Mouse (Mus musculus): ENCODE measurements at regions not wholly inside any gene's neighbourhood (a gene's known extent, or its start where the extent isn't known, plus 50 kb on each side); places are given as distances from the start of the nearest gene placed in this dataset.
"Not testable (repeated sequence)": the region's sequence is repeated elsewhere in the genome, so short reads cannot be mapped to it uniquely, and the experiment has no call there.

- H3K4me1 ChIP-seq (ENCODE audit: control insufficient read depth in 1 of 2, insufficient read depth in 2 of 2); H3K79me2 ChIP-seq (replicated peaks; ENCODE audit: control insufficient read depth, extremely low read depth, insufficient read depth, poor library complexity, severe bottlenecking); H3K9me3 ChIP-seq (replicated peaks; ENCODE audit: low read length); H3K9ac ChIP-seq (ENCODE audit: insufficient read depth, low read depth); H3K27ac ChIP-seq (ENCODE audit: insufficient read depth, low read depth); dilution Hi-C loops (cut with MboI; ENCODE audit: extremely low pct_ligation_motif_present, extremely low pct_unique_long_range_greater_than_20kb, low sequenced_read_pairs); H3K36me3 ChIP-seq (replicated peaks in 1 of 2; ENCODE audit: control insufficient read depth in 1 of 2, insufficient read depth in 1 of 2, low read length in 1 of 2); in situ Hi-C loops (cut with MboI; ENCODE audit: low pct_ligation_motif_present, low pct_unique_long_range_greater_than_20kb, low sequenced_read_pairs); H3K4me3 ChIP-seq (replicated peaks in 1 of 3; ENCODE audit: low read depth in 2 of 3, low read length in 2 of 3, poor library complexity in 1 of 3); H3K27me3 ChIP-seq (replicated peaks); DNase-seq (ENCODE audit: extremely low read depth); H3K4me2 ChIP-seq (ENCODE audit: insufficient read depth, low read depth, poor library complexity, severe bottlenecking): not testable (repeated sequence)
- TF ChIP-seq CTCF (conservative IDR thresholded peaks at IDR 0.05 in 1 of 2, IDR thresholded peaks at IDR 0.05 in 1 of 2; ENCODE audit: low read depth in 2 of 2, low read length in 2 of 2) = peak in 1 of 2 experiments; percentile 52; a peak in 2 of 4 replicates
- TF ChIP-seq RAD21 (IDR thresholded peaks at IDR 0.05; ENCODE audit: low read depth, low read length) = peak; percentile 36
- peak; percentile 27 for TF ChIP-seq SMC3 (IDR thresholded peaks at IDR 0.05; ENCODE audit: low read depth, low read length)
Measured at GRCm38 (mm10) chr19:9338971-9339370, 203.5 kb upstream of the Asrgl1 start.

- H3K36me3 ChIP-seq (replicated peaks in 1 of 2; ENCODE audit: control insufficient read depth in 1 of 2, insufficient read depth in 1 of 2, low read length in 1 of 2); H3K27me3 ChIP-seq (replicated peaks); H3K9ac ChIP-seq (ENCODE audit: insufficient read depth, low read depth); H3K79me2 ChIP-seq (replicated peaks; ENCODE audit: control insufficient read depth, extremely low read depth, insufficient read depth, poor library complexity, severe bottlenecking); dilution Hi-C loops (cut with MboI; ENCODE audit: extremely low pct_ligation_motif_present, extremely low pct_unique_long_range_greater_than_20kb, low sequenced_read_pairs); in situ Hi-C loops (cut with MboI; ENCODE audit: low pct_ligation_motif_present, low pct_unique_long_range_greater_than_20kb, low sequenced_read_pairs); H3K4me3 ChIP-seq (replicated peaks in 1 of 3; ENCODE audit: low read depth in 2 of 3, low read length in 2 of 3, poor library complexity in 1 of 3); H3K4me1 ChIP-seq (ENCODE audit: control insufficient read depth in 1 of 2, insufficient read depth in 2 of 2); H3K4me2 ChIP-seq (ENCODE audit: insufficient read depth, low read depth, poor library complexity, severe bottlenecking); H3K9me3 ChIP-seq (replicated peaks; ENCODE audit: low read length); DNase-seq (ENCODE audit: extremely low read depth); H3K27ac ChIP-seq (ENCODE audit: insufficient read depth, low read depth): not testable (repeated sequence)
Measured at GRCm38 (mm10) chr19:9337447-9337846, 202.0 kb upstream of the Asrgl1 start.

GRCm38 (mm10) chr19:9317932-9318331, 182.5 kb upstream of the Asrgl1 start:
- dilution Hi-C loops (cut with MboI; ENCODE audit: extremely low pct_ligation_motif_present, extremely low pct_unique_long_range_greater_than_20kb, low sequenced_read_pairs) = not testable (repeated sequence)

GRCm38 (mm10) chr19:9316162-9316561, 180.7 kb upstream of the Asrgl1 start:
- TF ChIP-seq JUND (conservative IDR thresholded peaks at IDR 0.05; ENCODE audit: low read depth, low read length) (peak; percentile 53; the same call in 1 of the 2 replicates), JUN (IDR thresholded peaks at IDR 0.05; ENCODE audit: insufficient read depth, low read depth, low read length) (peak; percentile 31; the same call in 1 of the 2 replicates), EP300 (IDR thresholded peaks at IDR 0.05; ENCODE audit: low read length) (peak; percentile 65)
- H3K79me2 ChIP-seq (replicated peaks; ENCODE audit: control insufficient read depth, extremely low read depth, insufficient read depth, poor library complexity, severe bottlenecking); dilution Hi-C loops (cut with MboI; ENCODE audit: extremely low pct_ligation_motif_present, extremely low pct_unique_long_range_greater_than_20kb, low sequenced_read_pairs): not testable (repeated sequence)

More at GRCm38 (mm10) chr19:9317932-9318331, 182.5 kb upstream of the Asrgl1 start:
- H3K79me2 ChIP-seq (replicated peaks; ENCODE audit: control insufficient read depth, extremely low read depth, insufficient read depth, poor library complexity, severe bottlenecking); H3K9ac ChIP-seq (ENCODE audit: insufficient read depth, low read depth); in situ Hi-C loops (cut with MboI; ENCODE audit: low pct_ligation_motif_present, low pct_unique_long_range_greater_than_20kb, low sequenced_read_pairs); H3K4me2 ChIP-seq (ENCODE audit: insufficient read depth, low read depth, poor library complexity, severe bottlenecking); H3K9me3 ChIP-seq (replicated peaks; ENCODE audit: low read length); H3K36me3 ChIP-seq (replicated peaks in 1 of 2; ENCODE audit: control insufficient read depth in 1 of 2, insufficient read depth in 1 of 2, low read length in 1 of 2); DNase-seq (ENCODE audit: extremely low read depth); H3K27me3 ChIP-seq (replicated peaks); H3K27ac ChIP-seq (ENCODE audit: insufficient read depth, low read depth); H3K4me3 ChIP-seq (replicated peaks in 1 of 3; ENCODE audit: low read depth in 2 of 3, low read length in 2 of 3, poor library complexity in 1 of 3); H3K4me1 ChIP-seq (ENCODE audit: control insufficient read depth in 1 of 2, insufficient read depth in 2 of 2): not testable (repeated sequence)

GRCm38 (mm10) chr19:9283176-9283575, 147.7 kb upstream of the Asrgl1 start:
- in situ Hi-C loops (cut with MboI; ENCODE audit: low pct_ligation_motif_present, low pct_unique_long_range_greater_than_20kb, low sequenced_read_pairs); H3K4me1 ChIP-seq (ENCODE audit: control insufficient read depth in 1 of 2, insufficient read depth in 2 of 2); H3K27me3 ChIP-seq (replicated peaks); dilution Hi-C loops (cut with MboI; ENCODE audit: extremely low pct_ligation_motif_present, extremely low pct_unique_long_range_greater_than_20kb, low sequenced_read_pairs); DNase-seq (ENCODE audit: extremely low read depth); H3K4me2 ChIP-seq (ENCODE audit: insufficient read depth, low read depth, poor library complexity, severe bottlenecking); H3K4me3 ChIP-seq (replicated peaks in 1 of 3; ENCODE audit: low read depth in 2 of 3, low read length in 2 of 3, poor library complexity in 1 of 3); H3K36me3 ChIP-seq (replicated peaks in 1 of 2; ENCODE audit: control insufficient read depth in 1 of 2, insufficient read depth in 1 of 2, low read length in 1 of 2); H3K9ac ChIP-seq (ENCODE audit: insufficient read depth, low read depth); H3K27ac ChIP-seq (ENCODE audit: insufficient read depth, low read depth); H3K9me3 ChIP-seq (replicated peaks; ENCODE audit: low read length); H3K79me2 ChIP-seq (replicated peaks; ENCODE audit: control insufficient read depth, extremely low read depth, insufficient read depth, poor library complexity, severe bottlenecking): not testable (repeated sequence)

More at GRCm38 (mm10) chr19:9316162-9316561, 180.7 kb upstream of the Asrgl1 start:
- H3K27me3 ChIP-seq (replicated peaks); H3K4me1 ChIP-seq (ENCODE audit: control insufficient read depth in 1 of 2, insufficient read depth in 2 of 2); H3K4me2 ChIP-seq (ENCODE audit: insufficient read depth, low read depth, poor library complexity, severe bottlenecking); in situ Hi-C loops (cut with MboI; ENCODE audit: low pct_ligation_motif_present, low pct_unique_long_range_greater_than_20kb, low sequenced_read_pairs); H3K27ac ChIP-seq (ENCODE audit: insufficient read depth, low read depth); H3K4me3 ChIP-seq (replicated peaks in 1 of 3; ENCODE audit: low read depth in 2 of 3, low read length in 2 of 3, poor library complexity in 1 of 3); H3K9me3 ChIP-seq (replicated peaks; ENCODE audit: low read length); H3K9ac ChIP-seq (ENCODE audit: insufficient read depth, low read depth); H3K36me3 ChIP-seq (replicated peaks in 1 of 2; ENCODE audit: control insufficient read depth in 1 of 2, insufficient read depth in 1 of 2, low read length in 1 of 2): not testable (repeated sequence)
- DNase-seq (ENCODE audit: extremely low read depth) = peak; percentile 16

GRCm38 (mm10) chr19:9234676-9235075, 99.2 kb upstream of the Asrgl1 start:
- H3K4me2 ChIP-seq (ENCODE audit: insufficient read depth, low read depth, poor library complexity, severe bottlenecking); H3K9ac ChIP-seq (ENCODE audit: insufficient read depth, low read depth); H3K36me3 ChIP-seq (replicated peaks in 1 of 2; ENCODE audit: control insufficient read depth in 1 of 2, insufficient read depth in 1 of 2, low read length in 1 of 2); H3K9me3 ChIP-seq (replicated peaks; ENCODE audit: low read length); H3K4me3 ChIP-seq (replicated peaks in 1 of 3; ENCODE audit: low read depth in 2 of 3, low read length in 2 of 3, poor library complexity in 1 of 3); H3K27me3 ChIP-seq (replicated peaks); DNase-seq (ENCODE audit: extremely low read depth); in situ Hi-C loops (cut with MboI; ENCODE audit: low pct_ligation_motif_present, low pct_unique_long_range_greater_than_20kb, low sequenced_read_pairs); H3K27ac ChIP-seq (ENCODE audit: insufficient read depth, low read depth); H3K4me1 ChIP-seq (ENCODE audit: control insufficient read depth in 1 of 2, insufficient read depth in 2 of 2); dilution Hi-C loops (cut with MboI; ENCODE audit: extremely low pct_ligation_motif_present, extremely low pct_unique_long_range_greater_than_20kb, low sequenced_read_pairs); H3K79me2 ChIP-seq (replicated peaks; ENCODE audit: control insufficient read depth, extremely low read depth, insufficient read depth, poor library complexity, severe bottlenecking): not testable (repeated sequence)

Measured in CH12.LX (cell line).